Mouse (Mus musculus): ENCODE results near the gene Rps25. TPM values are rescaled to one million over a fixed set of nuclear protein-coding genes. Genes with fewer than 3 reads are reported as not detected.
A peak's percentile ranks its signal among the peaks of the same experiment; 100 is the strongest.
"Not testable (repeated sequence)": the region's sequence is repeated elsewhere in the genome, so short reads cannot be mapped to it uniquely, and the experiment has no call there.

Rps25 gene
- polyA plus RNA-seq, 1 experiment from 2014 or later, result 2,228 TPM

DNA sequence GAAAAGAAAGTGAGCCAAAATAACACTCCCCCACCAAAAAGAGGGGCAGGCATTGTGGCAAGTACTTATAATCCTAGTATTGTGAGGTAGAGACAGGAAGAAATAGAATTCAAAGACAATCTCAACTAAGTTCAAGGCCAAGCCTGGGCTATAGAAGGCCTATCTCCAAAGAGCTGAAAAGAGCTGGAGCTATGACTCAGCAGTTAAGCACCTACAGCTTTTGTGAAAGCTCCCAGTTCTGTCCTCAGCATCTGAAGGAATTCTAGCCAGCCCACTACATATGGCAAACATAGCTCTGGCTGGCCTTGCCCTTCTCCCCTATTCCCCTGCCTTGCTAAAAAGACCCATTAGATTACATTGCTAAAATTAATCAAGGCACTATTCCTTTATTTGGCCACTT lies 33.6 kb upstream of the Rps25 start:
- Histone ChIP-seq H3K4me3 (ENCODE audit: low read depth, low read length) (no peak overlapping the region), H3K4me2 (replicated peaks; ENCODE audit: low read depth) (no peak overlapping the region), H3K27me3 (ENCODE audit: control insufficient read depth, insufficient read depth, low read length) (no peaks in the 10 kb centered on the region), H3K9me3 (ENCODE audit: control insufficient read depth, low read length) (no peaks in the 10 kb centered on the region), H3K27ac (replicated peaks) (no peak overlapping the region), H3K4me1 (replicated peaks; ENCODE audit: control insufficient read depth, insufficient read depth) (no peaks in the 10 kb centered on the region), H3K36me3 (ENCODE audit: control insufficient read depth, insufficient read depth, low read length) (no peaks in the 10 kb centered on the region), H3K9ac (ENCODE audit: low read length) (no peak overlapping the region)
- no peak for DNase-seq (ENCODE audit: low spot score)
- no peak for TF ChIP-seq CTCF (IDR thresholded peaks at IDR 0.05; ENCODE audit: low read depth)
- no peak for ATAC-seq (ENCODE audit: low FRiP score, low TSS enrichment)

- Histone ChIP-seq H3K9ac (ENCODE audit: low read length) (no peak overlapping the region), H3K4me2 (replicated peaks; ENCODE audit: low read depth) (no peak overlapping the region), H3K4me1 (replicated peaks; ENCODE audit: control insufficient read depth, insufficient read depth) (peaks cover 3% of the 10 kb centered on the region; the same call in 1 of the 2 replicates), H3K9me3 (ENCODE audit: control insufficient read depth, low read length) (no peaks in the 10 kb centered on the region), H3K4me3 (ENCODE audit: low read depth, low read length) (no peak overlapping the region), H3K27ac (replicated peaks) (no peak overlapping the region), H3K36me3 (ENCODE audit: control insufficient read depth, insufficient read depth, low read length) (no peaks in the 10 kb centered on the region), H3K27me3 (ENCODE audit: control insufficient read depth, insufficient read depth, low read length) (no peaks in the 10 kb centered on the region)
- WGBS, result 71% methylated on average over 6 of the region's 6 CpGs
- DNase-seq (ENCODE audit: low spot score) (no peak), ATAC-seq (ENCODE audit: low FRiP score, low TSS enrichment) (no peak)
- no peak for TF ChIP-seq EP300 (optimal IDR thresholded peaks at IDR 0.05)
- no peak for TF ChIP-seq CTCF (IDR thresholded peaks at IDR 0.05; ENCODE audit: low read depth)
Observed at GRCm38 (mm10) chr9:44376141-44376540, 30.8 kb upstream of the Rps25 start.

DNA sequence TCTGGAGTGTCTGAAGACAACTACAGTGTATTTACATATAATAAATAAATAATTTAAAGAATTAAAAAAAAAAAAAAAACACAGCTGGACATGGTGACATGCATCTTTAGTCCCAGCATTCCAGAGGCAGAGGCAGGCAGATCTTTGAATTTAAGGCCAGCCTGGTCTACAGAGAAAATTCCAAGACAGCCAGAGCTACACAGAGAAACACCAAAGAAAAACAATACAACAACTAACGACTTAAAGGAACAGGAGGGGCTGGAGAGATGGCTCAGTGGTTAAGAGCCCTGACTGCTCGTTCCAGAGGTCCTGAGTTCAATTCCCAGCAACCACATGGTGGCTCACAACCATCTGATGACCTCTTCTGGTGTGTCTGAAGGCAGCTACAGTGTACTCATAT lies 29.6 kb upstream of the Rps25 start:
- not testable (repeated sequence) for H3K27ac ChIP-seq (replicated peaks); H3K36me3 ChIP-seq (ENCODE audit: control insufficient read depth, insufficient read depth, low read length); H3K9me3 ChIP-seq (ENCODE audit: control insufficient read depth, low read length); H3K27me3 ChIP-seq (ENCODE audit: control insufficient read depth, insufficient read depth, low read length); H3K9ac ChIP-seq (ENCODE audit: low read length); ATAC-seq (ENCODE audit: low FRiP score, low TSS enrichment); H3K4me1 ChIP-seq (replicated peaks; ENCODE audit: control insufficient read depth, insufficient read depth); H3K4me2 ChIP-seq (replicated peaks; ENCODE audit: low read depth); DNase-seq (ENCODE audit: low spot score); H3K4me3 ChIP-seq (ENCODE audit: low read depth, low read length)
- WGBS, result 83% methylated on average over 2 of the region's 2 CpGs

DNA sequence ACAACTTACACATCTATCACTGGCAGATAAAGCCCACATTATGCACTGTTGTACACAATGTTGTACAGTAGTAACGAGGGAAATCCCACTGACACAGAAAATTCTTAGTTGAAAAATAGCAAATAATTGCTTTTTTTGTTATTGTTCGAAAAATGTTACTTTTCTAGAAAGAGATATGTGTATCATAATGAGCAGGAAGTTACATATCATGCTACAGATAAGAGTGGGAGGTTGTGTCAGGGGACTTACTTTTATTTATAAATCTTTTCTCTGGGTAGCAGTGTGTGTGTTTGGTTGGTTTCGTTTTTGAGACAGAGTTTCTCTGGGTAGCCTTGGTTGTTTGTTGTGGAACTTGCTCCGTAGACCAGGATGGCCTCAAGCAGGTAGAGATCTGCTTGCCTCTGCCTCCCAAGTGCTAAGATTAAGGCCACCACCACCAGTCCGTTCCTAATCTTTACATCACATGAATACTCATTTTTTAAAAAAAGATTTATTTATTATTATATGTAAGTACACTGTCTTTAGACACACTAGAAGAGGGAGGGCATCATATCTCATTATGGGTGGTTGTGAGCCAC lies 28.7 kb upstream of the Rps25 start:
- DNase-seq (ENCODE audit: low spot score) (no peak), ATAC-seq (ENCODE audit: low FRiP score, low TSS enrichment) (no peak)
- Histone ChIP-seq H3K27me3 (ENCODE audit: control insufficient read depth, insufficient read depth, low read length) (no peaks in the 10 kb centered on the region), H3K36me3 (ENCODE audit: control insufficient read depth, insufficient read depth, low read length) (peaks cover 12% of the 10 kb centered on the region), H3K9ac (ENCODE audit: low read length) (no peak overlapping the region), H3K9me3 (ENCODE audit: control insufficient read depth, low read length) (no peaks in the 10 kb centered on the region), H3K27ac (replicated peaks) (no peak overlapping the region), H3K4me2 (replicated peaks; ENCODE audit: low read depth) (peak overlapping the region; percentile 56), H3K4me3 (ENCODE audit: low read depth, low read length) (peak overlapping the region; percentile 79; the same call in 1 of the 2 replicates), H3K4me1 (replicated peaks; ENCODE audit: control insufficient read depth, insufficient read depth) (peaks cover 3% of the 10 kb centered on the region; the same call in 1 of the 2 replicates)
- TF ChIP-seq CTCF (IDR thresholded peaks at IDR 0.05; ENCODE audit: low read depth) (no peak), EP300 (optimal IDR thresholded peaks at IDR 0.05) (no peak)
- 81% methylated on average over 5 of the region's 5 CpGs for WGBS

GRCm38 (mm10) chr9:44379054-44379834 lies 27.7 kb upstream of the Rps25 start, which contains the start of gene Hyou1:
TSS of gene Hyou1 (plus strand) at chr9:44379490.
- DNase-seq (ENCODE audit: low spot score) (peak; percentile 100), ATAC-seq (ENCODE audit: low FRiP score, low TSS enrichment) (peak; percentile 97)
- Histone ChIP-seq H3K27me3 (ENCODE audit: control insufficient read depth, insufficient read depth, low read length) (no peaks in the 10 kb centered on the region), H3K4me3 (ENCODE audit: low read depth, low read length) (peak within 1 kb of the TSS; percentile 79), H3K4me1 (replicated peaks; ENCODE audit: control insufficient read depth, insufficient read depth) (peaks cover 3% of the 10 kb centered on the region; the same call in 1 of the 2 replicates), H3K9me3 (ENCODE audit: control insufficient read depth, low read length) (no peaks in the 10 kb centered on the region), H3K36me3 (ENCODE audit: control insufficient read depth, insufficient read depth, low read length) (peaks cover 14% of the 10 kb centered on the region), H3K27ac (replicated peaks) (peak within 1 kb of the TSS; percentile 88), H3K4me2 (replicated peaks; ENCODE audit: low read depth) (peak within 1 kb of the TSS; percentile 94), H3K9ac (ENCODE audit: low read length) (peak within 1 kb of the TSS; percentile 87)
- WGBS, result under 1% methylated on average over 83 of the region's 83 CpGs
- TF ChIP-seq CTCF (IDR thresholded peaks at IDR 0.05; ENCODE audit: low read depth) (peak; percentile 61), EP300 (optimal IDR thresholded peaks at IDR 0.05) (no peak)

DNA sequence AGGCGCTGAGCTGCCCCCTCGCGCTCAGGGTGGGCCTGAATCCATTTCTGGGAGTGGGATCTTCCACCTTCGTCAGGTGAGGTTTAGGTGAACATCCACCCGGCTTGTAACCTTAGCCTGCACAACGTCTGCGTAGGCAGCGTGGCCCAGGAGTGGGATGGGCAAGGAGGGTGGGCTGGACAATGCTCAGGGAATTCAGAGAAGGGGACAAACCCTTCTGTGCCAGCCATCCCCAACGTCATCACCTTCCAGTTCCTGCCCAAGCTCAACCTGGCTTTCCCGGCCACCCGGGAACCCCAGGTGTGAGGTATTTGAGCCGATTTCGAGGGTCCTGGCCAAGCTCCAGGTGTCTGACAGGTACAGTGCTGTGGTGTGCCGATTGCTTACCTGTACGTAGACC lies 27.1 kb upstream of the Rps25 start:
- H3K9me3 ChIP-seq (ENCODE audit: control insufficient read depth, low read length), result no peaks in the 10 kb centered on the region
- H3K4me2 ChIP-seq (replicated peaks; ENCODE audit: low read depth), result peak overlapping the region; percentile 94
- H3K9ac ChIP-seq (ENCODE audit: low read length), result peak overlapping the region; percentile 87
- peak; percentile 2; the same call in 1 of the 2 replicates for ATAC-seq (ENCODE audit: low FRiP score, low TSS enrichment)
- no peak for DNase-seq (ENCODE audit: low spot score)
- TF ChIP-seq CTCF (IDR thresholded peaks at IDR 0.05; ENCODE audit: low read depth) (no peak), EP300 (optimal IDR thresholded peaks at IDR 0.05) (no peak)
- 2% methylated on average over 15 of the region's 15 CpGs for WGBS
- H3K4me1 ChIP-seq (replicated peaks; ENCODE audit: control insufficient read depth, insufficient read depth), result peaks cover 3% of the 10 kb centered on the region; the same call in 1 of the 2 replicates
- no peaks in the 10 kb centered on the region for H3K27me3 ChIP-seq (ENCODE audit: control insufficient read depth, insufficient read depth, low read length)
- H3K36me3 ChIP-seq (ENCODE audit: control insufficient read depth, insufficient read depth, low read length), result peaks cover 20% of the 10 kb centered on the region
- H3K27ac ChIP-seq (replicated peaks), result peak overlapping the region; percentile 88
- peak overlapping the region; percentile 79 for H3K4me3 ChIP-seq (ENCODE audit: low read depth, low read length)
